Mouse (Mus musculus): Measurements from ENCODE around the gene Creb3l2.
"Not testable (repeated sequence)": the region's sequence is repeated elsewhere in the genome, so short reads cannot be mapped to it uniquely, and the experiment has no call there.

The Creb3l2 gene

DNA sequence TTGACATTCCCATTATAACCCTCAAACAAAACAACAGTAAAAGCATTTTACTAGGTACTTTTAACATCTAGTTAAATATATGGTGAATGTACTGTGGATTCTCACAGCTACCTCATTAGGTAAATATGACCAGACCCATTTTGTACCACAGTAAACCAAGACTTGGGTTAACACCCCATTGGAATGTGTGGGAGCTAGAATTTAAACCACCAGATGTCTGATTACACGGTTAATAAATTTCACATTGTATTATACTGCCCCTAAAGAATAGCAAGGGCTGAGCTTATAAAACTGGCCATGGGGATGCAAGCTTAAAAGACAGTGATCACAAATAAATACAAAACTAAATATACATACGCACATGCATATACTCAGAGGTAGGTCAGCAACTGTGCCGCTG lies 34.1 kb downstream of the Creb3l2 start:
- no peak for DNase-seq

GRCm38 (mm10) chr6:37406903-37407302 lies 35.0 kb downstream of the Creb3l2 start:
- no peak for DNase-seq

DNA sequence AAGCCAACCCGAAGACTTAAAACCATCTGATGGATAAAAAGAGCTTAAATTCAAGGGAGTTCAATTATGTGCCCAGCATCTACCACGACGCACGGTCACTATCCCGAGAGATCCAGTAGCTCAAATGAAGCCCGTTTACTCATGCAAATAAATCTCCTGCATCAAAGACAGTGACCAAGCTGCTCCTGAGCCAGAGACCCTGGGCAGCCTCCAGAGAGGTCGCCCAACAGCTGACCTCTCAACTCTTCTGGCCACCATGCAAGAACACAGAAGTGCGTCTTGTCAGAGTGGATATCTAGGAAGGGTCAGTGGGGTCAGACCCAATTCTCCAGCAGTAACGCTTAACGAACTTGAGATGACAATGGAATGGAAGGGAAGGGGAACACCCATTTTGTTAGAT lies 35.9 kb downstream of the Creb3l2 start:
- no peak for DNase-seq

GRCm38 (mm10) chr6:37404325-37404724 lies 37.6 kb downstream of the Creb3l2 start:
- no peak for DNase-seq

- peak; percentile 51 for DNase-seq
These were observed 40.0 kb downstream of the Creb3l2 start for GRCm38 (mm10) chr6:37401928-37402327.

DNA sequence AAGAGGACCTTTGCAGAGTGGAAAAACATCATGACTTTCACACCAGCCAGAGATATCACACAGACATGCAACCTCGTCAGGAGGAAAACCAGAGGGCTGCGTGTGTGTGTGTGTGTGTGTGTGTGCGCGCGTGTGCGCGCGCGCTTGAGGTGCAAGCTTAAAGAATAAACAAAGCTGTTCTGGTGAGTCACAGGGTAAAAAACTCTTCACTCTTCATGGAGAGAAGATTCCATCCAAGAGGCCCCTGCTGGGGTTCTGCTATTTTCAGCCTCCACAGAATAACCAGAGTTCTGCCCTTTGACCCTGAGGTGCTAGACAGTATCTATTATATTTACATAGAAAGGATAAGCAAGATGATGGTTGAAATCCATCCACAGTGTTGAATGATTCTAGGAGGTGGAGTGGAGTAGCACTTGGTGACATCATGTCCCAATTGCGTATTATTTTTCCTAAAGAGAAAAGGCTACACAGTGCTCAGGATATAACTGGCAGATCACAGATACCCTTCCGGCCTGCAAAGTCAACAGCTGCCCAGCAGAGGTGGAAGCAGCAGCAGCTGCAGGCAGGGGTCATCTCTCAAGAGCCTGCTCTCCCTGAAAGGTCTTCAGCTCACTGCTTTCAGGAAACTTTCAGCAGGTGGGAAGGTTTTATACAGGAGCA lies 41.0 kb downstream of the Creb3l2 start:
- DNase-seq = no peak

GRCm38 (mm10) chr6:37400167-37400566 lies 41.8 kb downstream of the Creb3l2 start:
- no peak for DNase-seq

- peak; percentile 44 for DNase-seq
These were observed 43.0 kb downstream of the Creb3l2 start for GRCm38 (mm10) chr6:37398943-37399342.

DNA sequence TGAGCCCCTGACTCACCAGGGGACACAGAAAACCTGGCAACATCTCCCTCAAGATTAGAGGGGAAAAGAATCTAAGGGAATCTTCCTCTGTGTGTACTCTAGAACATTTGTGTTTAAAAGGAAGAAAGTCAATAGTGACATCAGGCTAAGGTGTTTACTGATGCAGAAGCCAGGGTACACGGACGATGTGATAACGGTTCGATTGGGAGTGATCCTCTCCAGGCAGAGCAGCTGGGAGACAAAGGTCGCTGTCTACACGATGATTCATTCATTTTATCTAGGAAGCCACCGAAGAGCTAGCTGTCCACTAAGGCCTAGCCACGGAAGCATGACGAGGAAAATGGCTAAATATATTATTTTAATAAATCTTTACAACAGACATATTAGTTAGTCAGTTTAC lies 44.0 kb downstream of the Creb3l2 start:
- DNase-seq = no peak

GRCm38 (mm10) chr6:37397254-37397653 lies 44.7 kb downstream of the Creb3l2 start:
- no peak for DNase-seq

DNA sequence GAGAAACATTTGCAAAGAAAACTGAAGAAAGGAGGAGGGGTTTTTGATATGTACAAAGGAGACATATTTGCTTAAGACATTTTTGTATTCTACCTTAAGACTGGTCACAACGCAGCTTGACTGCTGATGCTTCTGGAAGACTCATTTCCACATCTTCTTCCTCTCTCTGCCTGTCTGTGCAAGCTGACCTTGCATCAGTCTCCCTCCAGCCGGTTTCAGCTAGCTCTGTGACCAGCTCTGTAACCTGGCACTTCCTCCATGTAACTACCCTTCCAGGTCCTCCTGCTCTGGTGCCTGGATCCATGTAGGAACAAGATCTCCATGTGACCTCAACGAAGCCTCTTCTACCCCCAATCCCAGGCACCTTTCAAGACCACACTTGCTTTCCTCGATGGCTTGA lies 45.8 kb downstream of the Creb3l2 start:
- no peak for DNase-seq

DNA sequence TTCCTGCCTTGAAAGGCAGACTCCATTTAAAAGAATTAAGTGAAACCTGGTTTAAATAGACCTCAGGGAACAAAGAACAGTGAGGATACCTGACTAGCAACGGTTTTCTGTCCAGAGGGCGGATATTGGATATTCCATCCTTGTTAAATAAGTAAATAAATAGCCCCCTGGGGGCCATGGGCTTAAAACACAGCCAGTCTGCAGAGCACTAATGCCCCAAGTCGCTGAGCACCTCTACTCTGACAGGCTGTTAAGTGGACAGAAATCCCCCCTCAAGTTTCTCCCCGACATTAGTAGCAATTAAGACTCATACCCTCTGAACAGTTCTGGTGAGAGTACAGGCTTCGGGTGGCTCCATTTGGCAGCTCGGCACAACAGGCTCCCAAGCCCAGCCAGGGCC lies 48.7 kb downstream of the Creb3l2 start:
- DNase-seq = no peak

GRCm38 (mm10) chr6:37392262-37392661 lies 49.7 kb downstream of the Creb3l2 start:
- no peak for DNase-seq

GRCm38 (mm10) chr6:37391313-37391712 lies 50.6 kb downstream of the Creb3l2 start:
- peak; percentile 72 for DNase-seq

GRCm38 (mm10) chr6:37388960-37389359 lies 53.0 kb downstream of the Creb3l2 start:
- DNase-seq = no peak

- no peak for DNase-seq
These were observed 53.4 kb downstream of the Creb3l2 start for GRCm38 (mm10) chr6:37388501-37388900.

- DNase-seq = no peak
These were observed 54.7 kb downstream of the Creb3l2 start for GRCm38 (mm10) chr6:37387281-37387680.

- DNase-seq = no peak
These were observed 56.2 kb downstream of the Creb3l2 start for GRCm38 (mm10) chr6:37385602-37386285.

- no peak for DNase-seq
These were observed 59.2 kb downstream of the Creb3l2 start for GRCm38 (mm10) chr6:37382761-37383160.

GRCm38 (mm10) chr6:37377836-37378580 lies 63.9 kb downstream of the Creb3l2 start:
- no peak for DNase-seq

DNA sequence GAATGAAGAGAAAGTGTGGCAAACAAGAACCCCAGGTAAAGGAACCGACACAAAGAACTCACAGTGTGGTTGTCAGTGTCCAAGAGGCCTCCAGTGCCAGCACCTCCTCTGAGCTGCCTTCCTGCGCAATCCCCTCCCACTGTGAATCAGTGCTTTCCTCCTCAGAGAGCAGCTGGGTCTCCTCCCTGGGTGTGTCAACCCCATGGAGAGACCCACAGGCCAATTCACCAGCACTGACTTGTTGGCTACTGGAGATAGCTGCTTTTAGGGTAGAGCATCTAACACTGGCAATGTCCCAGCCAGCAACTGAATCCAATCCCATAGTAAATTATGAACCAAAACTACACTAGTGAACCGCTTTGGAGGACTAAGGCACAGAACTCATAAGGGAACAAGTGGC lies 64.6 kb downstream of the Creb3l2 start:
- not testable (repeated sequence) for DNase-seq

- DNase-seq = peak; percentile 47
These were observed 66.5 kb downstream of the Creb3l2 start for GRCm38 (mm10) chr6:37375452-37375851.

- peak; percentile 36 for DNase-seq
These were observed 70.6 kb downstream of the Creb3l2 start for GRCm38 (mm10) chr6:37371341-37371740.

GRCm38 (mm10) chr6:37370566-37370965 lies 71.4 kb downstream of the Creb3l2 start:
- no peak for DNase-seq
